Mouse (Mus musculus): ENCODE data around the gene Gpn3. TPM values are rescaled to one million over a fixed set of nuclear protein-coding genes. Genes with fewer than 3 reads are reported as not detected.
"Not testable (repeated sequence)": the region's sequence is repeated elsewhere in the genome, so short reads cannot be mapped to it uniquely, and the experiment has no call there.

Gene Gpn3
- total RNA-seq, 2 experiments from 2014 or later = 29.7 to 31.4 TPM

DNA sequence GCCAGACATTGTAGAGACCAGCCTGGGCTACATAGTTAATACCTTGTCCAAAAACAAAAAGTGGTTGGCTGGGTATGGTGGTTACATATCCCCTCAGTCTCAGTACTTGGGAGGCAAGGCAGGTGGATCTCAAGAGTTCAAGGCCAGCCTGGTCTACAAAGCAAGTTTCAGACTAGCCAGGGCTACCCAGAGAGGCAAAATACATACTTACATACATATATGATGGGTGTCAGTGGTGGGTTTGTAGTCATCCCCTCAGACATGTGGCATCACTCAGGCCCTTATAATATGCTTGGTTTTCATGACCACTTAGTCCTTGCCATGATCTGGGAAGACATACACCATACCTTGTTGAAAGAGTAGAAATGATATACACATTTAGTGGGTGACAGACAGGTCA is 19.0 kb downstream of the Gpn3 start:
- DNase-seq = no peak

DNA sequence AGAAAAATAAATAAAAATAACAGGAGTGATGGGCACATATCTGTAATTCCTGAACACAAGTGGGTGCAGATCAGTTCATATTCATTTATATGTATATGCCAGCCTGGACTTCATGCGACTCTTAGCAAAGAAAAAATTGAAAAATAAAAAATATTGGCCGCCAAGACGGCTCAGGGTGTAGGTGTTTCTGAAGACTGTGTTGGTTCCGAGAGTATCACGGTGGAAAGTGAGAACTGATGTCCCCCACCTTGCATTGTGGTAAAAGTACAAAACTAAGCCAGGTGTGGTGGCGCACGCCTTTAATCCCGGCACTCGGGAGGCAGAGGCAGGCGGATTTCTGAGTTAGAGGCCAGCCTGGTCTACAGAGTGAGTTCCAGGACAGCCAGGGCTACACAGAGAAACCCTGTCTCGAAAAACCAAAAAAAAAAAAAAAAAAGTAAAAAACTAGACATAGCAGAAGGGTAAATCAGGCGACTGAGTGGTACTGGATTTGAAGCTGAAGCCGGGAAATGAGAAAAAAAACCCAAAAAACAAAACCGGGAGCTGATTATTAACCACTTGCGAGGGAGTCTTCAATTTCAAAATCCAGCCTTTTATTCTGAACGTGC is 19.6 kb downstream of the Gpn3 start:
- no peak for DNase-seq

GRCm38 (mm10) chr5:122391786-122392180 is 20.1 kb downstream of the Gpn3 start, which contains the start of gene Arpc3:
Gene Arpc3 (plus strand): TSS chr5:122391878.
- DNase-seq = peak; percentile 88 to 89

- no peak for DNase-seq
Observed at GRCm38 (mm10) chr5:122392227-122393004, 20.7 kb downstream of the Gpn3 start.

DNA sequence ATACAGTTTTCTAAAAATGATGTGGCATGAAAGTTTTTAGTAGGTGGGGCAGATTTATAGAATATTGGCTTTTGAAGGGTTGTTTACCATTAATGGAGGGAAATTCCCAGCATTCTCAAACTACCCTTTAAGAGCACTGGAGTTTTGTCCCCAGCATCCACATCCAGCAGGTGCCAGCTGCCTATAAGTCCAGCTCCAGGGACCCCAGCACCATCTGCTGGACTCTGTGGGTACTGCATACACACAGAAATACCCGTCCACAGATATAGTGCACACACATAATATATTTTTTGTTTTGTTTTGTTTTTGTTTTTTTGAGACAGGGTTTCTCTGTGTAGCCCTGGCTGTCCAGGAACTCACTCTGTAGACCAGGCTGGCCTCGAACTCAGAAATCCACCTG is 22.2 kb downstream of the Gpn3 start:
- DNase-seq = no peak

DNA sequence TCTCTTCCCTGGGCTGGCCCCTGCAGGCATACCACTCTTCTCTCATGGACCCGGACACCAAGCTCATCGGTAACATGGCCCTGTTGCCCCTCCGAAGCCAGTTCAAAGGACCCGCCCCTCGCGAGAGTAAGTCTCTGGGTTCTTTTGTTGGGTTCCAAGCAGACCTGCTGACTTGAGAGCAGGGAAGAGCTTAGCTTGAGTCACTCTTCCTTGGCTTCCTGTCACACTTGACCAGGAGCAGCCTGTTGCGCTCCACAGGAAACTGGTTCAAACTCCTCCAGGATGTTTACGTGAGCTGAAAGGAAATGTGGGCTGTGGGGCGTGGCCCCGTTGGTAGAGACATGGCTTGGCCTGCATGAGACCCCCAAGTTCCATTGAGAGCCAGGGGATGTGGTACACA is 25.1 kb downstream of the Gpn3 start:
- no peak for DNase-seq

GRCm38 (mm10) chr5:122397495-122397894 is 25.8 kb downstream of the Gpn3 start:
- no peak for DNase-seq

GRCm38 (mm10) chr5:122399871-122400270 is 28.2 kb downstream of the Gpn3 start:
- DNase-seq = no peak

DNA sequence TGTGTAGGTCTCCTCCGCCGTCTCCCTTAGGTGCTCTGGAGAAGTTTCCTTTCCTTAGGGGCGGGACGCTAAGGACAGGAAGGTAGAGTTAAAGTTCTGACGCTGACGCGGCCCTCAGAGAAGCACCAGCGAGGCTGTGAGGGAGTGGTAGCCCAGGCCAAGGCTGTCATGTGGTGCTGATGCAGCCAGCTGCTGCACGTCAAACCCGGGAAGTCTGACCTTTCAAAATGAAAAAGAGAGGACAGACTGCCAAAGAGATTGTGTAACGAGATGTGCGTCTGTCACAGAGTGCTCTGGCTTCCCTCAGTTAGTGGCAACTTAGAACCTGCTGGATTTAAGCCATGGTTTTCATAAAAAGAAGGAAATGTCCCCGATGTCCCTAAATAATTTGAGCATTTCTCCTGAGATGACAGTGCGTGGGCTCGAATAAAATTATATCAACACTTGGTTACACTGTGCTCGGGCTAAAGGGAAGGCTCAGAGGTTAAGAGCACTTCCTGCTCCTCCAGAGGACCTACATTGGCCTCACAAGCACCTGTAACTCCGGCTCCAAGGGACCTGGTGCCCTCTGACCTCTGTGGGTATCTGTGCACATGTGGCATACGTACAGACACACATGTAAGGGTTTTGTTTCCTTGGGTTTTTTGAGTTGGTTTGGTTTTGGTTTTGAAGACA is 29.1 kb downstream of the Gpn3 start:
- DNase-seq = peak; percentile 53 to 56

DNA sequence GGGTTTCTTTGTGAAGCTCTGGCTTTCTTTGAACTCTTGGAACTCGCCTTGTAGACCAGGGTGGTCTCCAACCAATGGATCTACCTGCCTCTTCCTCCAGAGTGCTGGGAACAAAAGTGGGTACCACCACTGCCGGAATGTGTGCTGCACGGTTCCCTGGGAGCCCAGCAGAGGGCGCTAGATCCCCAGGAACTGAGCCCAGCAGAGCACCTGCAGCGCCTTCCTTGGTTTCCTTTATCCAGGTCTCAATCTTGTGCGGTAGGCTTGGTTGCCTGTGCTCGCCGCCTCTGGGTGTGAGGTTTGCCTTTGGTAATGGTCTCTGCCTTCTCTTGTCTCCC is 29.6 kb downstream of the Gpn3 start:
- DNase-seq = peak; percentile 70 to 75

DNA sequence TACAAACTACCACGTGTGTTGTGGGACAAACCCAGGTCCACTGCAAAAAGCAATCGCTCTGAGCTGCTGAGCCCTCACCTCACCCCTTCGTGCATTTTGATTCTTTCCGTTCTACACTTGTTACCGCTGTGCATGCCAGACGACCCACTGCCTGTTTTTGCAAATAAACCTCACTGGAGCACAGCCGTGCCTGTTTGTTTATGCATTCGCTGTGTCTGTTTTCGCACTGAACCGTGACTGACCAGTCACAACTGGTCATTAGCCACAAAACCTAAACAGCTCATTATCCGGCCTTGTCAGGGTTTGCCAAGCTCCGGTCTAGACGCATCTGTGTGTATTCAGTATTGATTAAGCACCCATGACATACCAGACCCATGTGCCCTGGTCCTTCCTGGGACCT is 30.5 kb downstream of the Gpn3 start:
- no peak for DNase-seq

DNA sequence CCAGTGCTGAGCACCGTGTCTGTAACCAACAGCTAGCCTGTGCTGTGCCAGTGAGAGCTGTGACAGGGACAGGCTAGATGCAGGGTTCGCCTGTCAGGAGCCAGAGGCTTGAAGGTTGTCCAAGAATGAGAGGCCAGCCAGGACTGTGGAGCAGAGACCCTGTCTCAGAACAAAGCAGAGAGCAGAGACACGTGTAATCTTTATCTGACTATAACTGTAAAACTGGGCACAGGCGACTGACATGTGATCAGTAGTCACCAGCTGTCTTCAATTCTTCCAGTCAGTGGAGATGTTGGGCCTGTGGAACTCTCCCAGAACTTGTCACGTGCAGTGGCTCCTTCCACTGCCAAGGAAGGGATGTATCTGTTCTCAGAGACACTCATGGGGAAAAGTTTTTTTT is 31.1 kb downstream of the Gpn3 start:
- peak in 1 of 2 experiments; percentile 51 for DNase-seq

GRCm38 (mm10) chr5:122403362-122403761 is 31.7 kb downstream of the Gpn3 start:
- DNase-seq = no peak

- no peak for DNase-seq
Observed at GRCm38 (mm10) chr5:122405537-122405936, 33.9 kb downstream of the Gpn3 start.

GRCm38 (mm10) chr5:122409692-122410645 is 38.3 kb downstream of the Gpn3 start:
- no peak for DNase-seq

GRCm38 (mm10) chr5:122411892-122412291 is 40.2 kb downstream of the Gpn3 start:
- DNase-seq = no peak

- DNase-seq = no peak
Observed at GRCm38 (mm10) chr5:122412826-122413225, 41.1 kb downstream of the Gpn3 start.

DNA sequence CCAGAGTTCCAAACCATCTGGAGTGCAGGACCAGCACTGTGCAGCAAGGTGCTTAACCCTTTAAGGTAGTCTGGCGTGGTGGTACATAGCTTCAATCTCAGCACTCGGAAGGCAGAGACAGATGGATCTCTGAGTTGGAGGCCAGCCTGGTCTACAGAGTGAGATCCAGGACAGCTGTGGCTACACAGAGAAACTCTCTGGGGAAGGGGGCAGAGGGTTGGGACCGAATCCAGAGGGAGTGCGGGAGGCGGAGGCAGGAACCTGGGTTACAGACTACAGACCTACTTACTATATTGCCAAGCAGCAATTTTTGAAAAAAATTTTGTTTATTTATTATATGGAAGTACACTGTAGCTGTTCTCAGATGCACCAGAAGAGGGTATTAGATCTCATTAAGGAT is 42.7 kb downstream of the Gpn3 start:
- no peak for DNase-seq

DNA sequence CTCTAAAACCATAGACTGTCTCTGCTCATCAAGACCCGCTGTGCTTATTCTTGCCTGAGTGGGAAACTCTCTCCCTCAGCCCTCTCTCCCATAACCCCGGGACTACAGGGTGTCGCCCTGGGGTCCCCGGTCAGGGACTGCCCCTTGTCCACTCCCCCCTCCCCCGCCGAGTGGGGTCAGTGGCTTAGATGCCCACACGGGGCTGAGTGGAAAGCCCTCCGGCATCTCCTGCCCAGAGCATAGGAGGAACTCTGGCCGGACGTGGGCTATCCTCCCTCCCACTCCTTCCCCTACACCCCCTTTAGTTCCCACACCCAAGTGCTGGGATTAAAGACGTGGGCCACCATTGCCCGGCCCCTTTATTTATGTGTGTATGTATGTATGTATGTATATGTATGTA is 43.8 kb downstream of the Gpn3 start:
- DNase-seq = no peak

DNA sequence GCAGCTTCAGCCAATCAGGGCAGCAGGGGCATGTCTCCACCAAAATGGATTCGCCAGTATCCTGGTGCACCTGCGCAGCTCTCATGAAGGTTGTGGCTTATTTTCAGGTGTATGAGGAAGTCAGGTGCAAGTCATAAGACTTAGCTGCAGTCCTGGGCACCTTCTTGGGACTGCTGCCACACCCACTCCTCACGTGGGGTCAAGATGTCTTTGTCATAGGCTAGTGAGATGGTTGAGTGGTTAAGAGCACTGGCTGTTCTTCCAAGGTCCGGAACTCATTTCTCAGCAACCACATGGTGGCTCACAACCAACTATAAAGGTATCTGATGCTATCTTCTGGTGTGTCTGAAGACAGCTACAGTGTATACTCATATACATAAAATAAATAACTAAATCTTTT is 49.0 kb downstream of the Gpn3 start:
- not testable (repeated sequence) for DNase-seq

- DNase-seq = no peak
Observed at GRCm38 (mm10) chr5:122421271-122422068, 49.8 kb downstream of the Gpn3 start, which contains the start of gene Anapc7. Gene Anapc7 (plus strand): TSS chr5:122421693.
